Mouse (Mus musculus) lung, postnatal 0 days (tissue): Measurements from ENCODE around the gene Dennd1c.
A peak's percentile ranks its signal among the peaks of the same experiment; 100 is the strongest.

ENCODE experiments used
- CTCF ChIP-seq: IDR thresholded peaks from 2 replicates; pipeline ENCODE4 v1.5.1; 2016; ENCODE audit warnings: antibody characterized with exemption, mild to moderate bottlenecking
- EP300 ChIP-seq: IDR thresholded peaks from 2 replicates; pipeline ENCODE4 v1.6.1; 2016; ENCODE audit warnings: antibody characterized with exemption, mild to moderate bottlenecking, control low read depth

- TF ChIP-seq CTCF (peak; percentile 41; the same call in 1 of the 2 replicates), EP300 (peak; percentile 53; the same call in 1 of the 2 replicates)
Observed at GRCm38 (mm10) chr17:57031661-57032420, 46.5 kb downstream of the Dennd1c start.
